Mouse (Mus musculus): ENCODE results near the gene Zbtb18. TPM values are rescaled to one million over a fixed set of nuclear protein-coding genes. Genes with fewer than 3 reads are reported as not detected.

The Zbtb18 gene
- 10 to 100 TPM; 53.3 to 57.6 (median 54.3) TPM for total RNA-seq (2022)

DNA sequence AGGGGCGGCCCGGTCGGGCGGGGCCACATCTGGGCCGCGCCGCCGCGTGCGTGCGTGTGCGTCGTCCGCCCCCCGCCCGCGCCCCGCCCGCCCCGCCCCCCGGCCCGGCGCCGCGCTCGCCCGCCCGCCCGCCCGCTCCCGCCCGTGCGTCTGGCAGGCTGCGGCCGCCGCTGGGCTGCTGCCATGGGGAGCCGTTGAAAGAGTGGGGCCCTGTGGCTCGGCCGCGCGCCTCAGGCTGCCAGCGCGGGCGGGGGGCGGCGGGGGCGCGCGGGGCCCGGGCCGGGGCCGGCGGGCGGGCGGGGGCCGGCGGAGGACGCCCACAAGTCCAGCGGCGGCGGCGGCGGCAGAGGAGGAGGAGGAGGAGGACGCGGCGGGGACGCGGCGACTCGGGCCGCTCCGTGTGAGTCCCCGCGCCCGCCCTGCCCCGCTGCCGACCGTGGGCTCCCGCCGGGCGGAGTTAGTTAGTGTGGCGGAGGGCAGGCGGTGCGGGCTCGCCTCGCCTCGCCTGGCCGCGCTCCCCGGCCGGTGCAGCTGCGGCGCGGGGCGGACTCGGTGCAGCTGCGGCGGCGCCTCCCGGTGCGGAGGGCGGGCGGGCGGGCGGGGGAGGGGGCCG, at the start of gene Zbtb18:
Gene Zbtb18, plus strand, starts transcription at position 156 of the 613 bp plus-strand sequence.
- DNase-seq (ENCODE audit: low spot score) = no peak

DNA sequence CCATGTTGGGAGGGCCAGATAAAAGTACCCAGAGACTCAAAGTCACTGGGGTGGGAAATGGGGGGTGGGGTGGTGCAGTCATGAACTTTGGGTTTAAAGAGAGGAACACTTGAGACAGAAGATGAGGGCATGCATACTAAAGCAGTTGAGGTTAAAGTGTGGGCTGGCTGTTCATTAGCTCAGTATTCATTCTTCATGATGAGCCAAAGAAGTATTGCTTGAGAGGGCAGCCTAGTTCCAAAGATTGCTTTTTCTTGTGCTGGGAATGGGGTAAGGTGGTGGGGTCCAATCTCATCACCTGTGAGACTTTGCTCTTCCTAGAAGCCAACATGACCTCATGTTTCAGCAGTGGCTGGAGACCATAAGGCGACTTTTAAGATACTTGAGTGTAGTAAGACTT, 44.7 kb upstream of the Zbtb18 start:
- no peak for DNase-seq (ENCODE audit: low spot score)

DNA sequence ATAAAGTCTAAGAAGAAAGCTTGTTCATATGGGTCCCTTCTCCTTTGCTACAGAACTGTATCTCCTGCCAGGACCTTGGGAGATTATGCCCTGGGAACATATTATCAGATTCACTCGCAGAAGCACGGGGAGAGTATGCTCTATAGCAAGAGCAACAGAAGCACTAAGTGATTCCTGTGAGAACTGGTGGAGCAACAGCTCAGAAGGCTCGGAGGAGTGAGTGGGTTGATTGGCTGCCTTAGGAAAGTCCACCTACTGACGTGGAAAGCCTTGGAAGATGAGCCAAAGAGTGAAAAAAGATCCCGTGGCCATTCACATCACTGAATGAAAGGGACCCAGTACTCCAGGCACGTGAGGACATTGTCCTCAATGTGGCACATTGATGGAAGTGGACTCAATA, 37.0 kb upstream of the Zbtb18 start:
- DNase-seq (ENCODE audit: low spot score) = no peak

DNA sequence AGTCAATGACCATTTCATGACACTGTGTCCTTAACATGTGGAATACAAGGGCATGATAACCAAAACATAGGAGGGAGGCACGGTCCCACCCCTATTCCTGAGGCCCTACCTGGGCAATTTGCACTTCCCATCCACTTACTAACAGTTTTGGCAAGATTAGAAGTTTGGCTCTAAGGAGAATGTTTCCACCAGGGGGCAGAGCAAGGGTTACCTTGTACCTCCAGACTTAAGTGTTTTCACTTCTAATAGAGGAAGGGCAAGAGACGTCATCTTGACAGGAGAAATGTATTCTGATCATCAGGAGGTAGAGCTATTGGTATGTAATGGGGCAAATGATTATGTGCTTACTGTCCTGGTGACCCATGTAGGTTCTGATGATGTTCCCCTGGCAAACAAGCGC, 33.5 kb upstream of the Zbtb18 start:
- DNase-seq (ENCODE audit: low spot score) = peak; percentile 55

DNA sequence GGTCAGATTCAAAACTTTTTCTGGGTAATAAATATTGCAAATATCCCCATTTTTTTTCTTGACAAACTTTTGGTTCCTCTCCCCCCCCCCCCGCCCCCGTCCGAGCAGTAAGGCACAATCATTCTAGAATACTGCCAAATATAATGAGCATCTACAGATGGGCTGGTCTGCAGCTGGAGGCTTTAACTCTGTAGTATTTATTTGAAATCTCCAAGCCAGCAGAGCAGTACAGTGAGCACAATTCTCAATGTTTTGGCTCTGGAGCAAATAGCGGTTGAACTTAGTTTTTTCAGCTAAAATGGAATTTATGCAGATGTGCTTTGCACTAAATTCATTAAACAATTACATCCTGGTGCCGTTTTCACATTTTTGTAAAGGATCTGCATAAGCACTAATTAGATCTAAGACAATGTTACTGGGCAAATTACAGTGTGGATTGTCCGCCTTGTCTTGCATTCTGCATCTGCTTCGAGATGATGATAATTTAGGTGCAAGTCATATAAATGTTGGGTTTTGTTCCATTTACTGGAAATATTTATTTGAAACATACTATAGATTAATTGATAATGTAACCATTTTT, 31.3 kb upstream of the Zbtb18 start:
- DNase-seq (ENCODE audit: low spot score) = no peak

DNA sequence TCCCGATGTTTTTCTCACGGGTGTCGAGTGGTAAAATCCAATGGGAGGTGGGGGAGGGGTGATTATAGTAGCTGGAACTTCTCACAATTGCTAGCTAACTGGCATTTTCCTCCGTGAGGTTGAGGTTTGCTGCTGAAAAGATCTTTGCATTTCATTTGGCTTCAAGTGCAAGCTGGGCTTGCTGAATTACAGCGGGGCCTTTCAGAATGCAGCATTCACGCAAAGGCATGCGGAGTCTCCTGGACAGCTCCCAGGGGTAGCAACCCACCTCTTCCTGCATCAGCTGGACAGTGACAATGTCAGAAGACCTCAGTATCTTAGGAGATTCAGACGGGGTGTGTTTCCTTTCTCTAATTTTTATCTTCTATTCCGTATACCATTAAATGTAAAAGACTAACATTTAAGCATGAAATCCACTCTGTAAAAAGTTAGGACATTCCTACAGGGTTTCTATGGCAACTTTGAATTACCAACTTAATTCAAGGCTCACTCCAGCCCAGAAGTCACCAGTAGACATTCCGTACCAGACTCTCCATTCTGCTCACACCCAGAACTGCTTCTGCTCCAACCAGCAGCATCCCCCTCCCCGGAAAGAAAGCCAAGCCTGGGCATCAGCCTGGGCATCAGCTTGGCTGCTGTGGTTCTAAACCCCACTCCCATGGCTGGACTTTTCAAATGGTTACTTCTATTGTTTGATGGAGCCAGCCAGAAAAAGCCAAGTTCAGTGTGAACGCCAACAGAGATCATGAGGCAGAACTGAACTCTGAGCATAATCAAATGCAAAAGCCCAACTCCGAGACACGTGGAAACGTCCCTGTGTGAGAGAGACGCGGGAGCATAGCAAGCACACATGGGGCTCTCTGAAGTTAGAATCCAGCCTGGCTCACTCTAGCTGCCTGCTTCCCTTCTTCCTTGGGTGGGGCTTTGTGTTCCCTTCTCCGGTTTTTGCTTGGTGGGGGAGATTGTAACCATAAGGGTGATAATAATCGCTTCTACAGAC, 30.5 kb upstream of the Zbtb18 start:
- DNase-seq (ENCODE audit: low spot score) = no peak

DNA sequence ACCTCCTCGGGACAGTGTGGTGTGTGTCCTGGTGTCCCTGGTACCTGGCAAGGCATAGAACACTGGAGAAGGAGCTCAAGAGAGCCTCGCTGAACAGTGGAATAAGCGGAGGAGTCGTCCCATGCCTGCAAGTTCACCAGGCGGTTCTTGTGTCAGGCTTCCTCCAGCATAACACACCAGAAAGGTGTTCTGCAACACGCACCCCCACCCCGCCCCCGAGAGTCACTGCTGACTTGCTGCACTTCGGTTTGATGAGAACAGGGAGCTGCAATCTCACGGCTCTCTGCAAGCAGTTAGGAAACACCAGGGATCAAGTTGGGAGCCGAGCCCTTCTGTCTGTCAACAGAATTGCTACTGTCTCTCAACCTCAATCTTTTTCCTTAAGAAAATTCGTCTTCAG, 22.8 kb upstream of the Zbtb18 start:
- DNase-seq (ENCODE audit: low spot score) = no peak

DNA sequence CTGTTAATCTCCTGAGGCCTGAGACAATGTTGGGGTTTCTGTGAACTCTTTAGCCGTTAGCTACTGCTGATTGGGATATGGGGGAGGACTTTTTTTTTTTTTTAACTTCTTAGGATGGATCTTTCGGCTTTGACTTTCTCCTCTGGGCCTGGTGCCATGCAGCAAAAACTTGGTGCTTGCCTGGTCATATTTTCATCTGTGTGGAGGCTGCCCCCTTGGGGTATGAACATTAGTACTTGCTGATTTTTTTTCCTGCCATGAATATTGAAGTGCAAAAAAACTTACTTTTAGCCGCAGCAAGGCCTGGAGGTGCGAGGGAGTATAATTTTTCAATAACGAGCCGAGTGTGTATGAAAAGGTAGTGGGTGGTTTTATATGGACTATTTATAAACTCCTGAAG, 22.0 kb upstream of the Zbtb18 start:
- DNase-seq (ENCODE audit: low spot score) = no peak

DNA sequence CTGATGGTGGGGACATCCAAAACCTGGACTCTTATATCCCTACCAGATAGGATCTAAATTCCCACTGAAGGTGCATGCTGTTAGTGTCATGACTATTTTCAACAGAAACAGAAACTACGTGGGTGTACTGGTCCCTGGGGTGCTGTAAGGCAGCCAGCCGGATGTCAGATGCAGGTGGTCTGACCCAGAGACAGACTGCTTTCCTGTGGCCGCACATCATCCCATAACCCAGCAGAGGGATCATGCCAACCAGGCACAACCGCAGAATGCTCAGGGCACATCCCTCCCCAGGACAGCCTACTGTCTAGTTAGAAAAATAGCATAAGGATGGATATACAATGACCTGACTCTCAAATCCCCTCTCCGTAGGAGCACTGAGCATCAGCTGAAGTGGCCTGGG, 14.3 kb upstream of the Zbtb18 start:
- no peak for DNase-seq (ENCODE audit: low spot score)

DNA sequence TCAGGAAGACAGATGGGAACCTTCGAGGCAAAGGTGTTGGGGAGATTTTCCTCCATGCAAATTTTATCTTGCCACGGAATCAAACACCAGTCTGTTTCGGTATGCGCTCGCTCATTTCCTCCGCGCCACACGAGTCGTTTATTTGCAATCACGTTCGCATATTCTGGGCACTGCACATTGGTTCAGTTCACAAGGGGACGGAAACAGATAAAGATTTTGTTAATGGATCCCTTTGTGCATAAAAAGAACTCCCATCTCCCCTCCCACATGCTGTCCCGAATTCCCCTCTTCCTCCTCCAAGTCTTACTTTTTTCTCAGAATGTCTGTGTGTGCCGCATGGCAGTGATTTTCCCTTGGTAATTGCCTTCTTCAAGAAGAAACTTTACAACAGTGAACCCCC, 13.8 kb upstream of the Zbtb18 start:
- DNase-seq (ENCODE audit: low spot score) = no peak

DNA sequence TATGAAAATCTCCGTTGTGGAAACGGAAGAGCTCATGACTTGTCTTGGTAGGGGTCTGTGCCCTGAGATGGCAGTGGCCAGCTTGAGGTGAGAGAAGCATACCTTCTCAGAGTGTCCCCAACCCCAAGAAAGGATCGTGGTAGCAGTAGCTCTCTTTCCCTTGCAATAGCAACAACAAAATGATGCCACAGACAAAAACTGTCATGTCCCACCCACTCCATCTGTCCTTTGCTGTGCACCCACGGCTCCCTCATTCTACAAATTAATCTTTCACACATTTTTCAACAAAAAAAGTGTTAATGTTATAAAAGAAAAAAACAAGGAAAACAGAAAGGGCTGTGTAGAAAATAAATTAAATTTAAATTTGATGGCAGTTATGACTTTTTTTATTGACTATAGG, 13.1 kb upstream of the Zbtb18 start:
- no peak for DNase-seq (ENCODE audit: low spot score)

DNA sequence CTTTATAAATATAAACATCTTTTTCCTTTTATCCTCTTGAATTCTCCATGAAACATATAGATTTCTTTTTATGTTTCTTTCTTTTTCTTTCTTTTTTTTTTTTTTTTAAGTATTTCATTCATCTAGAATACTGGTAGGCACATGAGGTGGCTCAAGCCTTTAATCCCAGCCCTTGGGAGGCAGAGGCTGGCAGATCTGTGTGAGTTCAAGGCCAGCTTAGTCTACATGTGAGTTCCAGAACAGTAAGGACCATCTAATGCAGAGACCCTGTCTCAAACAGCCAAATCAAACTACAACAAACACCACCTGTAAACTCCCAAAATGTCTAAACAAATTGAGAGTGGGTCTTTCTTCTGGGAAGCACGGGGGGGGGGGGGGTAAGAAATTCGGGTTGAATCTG, 1.7 kb upstream of the Zbtb18 start:
- no peak for DNase-seq (ENCODE audit: low spot score)

DNA sequence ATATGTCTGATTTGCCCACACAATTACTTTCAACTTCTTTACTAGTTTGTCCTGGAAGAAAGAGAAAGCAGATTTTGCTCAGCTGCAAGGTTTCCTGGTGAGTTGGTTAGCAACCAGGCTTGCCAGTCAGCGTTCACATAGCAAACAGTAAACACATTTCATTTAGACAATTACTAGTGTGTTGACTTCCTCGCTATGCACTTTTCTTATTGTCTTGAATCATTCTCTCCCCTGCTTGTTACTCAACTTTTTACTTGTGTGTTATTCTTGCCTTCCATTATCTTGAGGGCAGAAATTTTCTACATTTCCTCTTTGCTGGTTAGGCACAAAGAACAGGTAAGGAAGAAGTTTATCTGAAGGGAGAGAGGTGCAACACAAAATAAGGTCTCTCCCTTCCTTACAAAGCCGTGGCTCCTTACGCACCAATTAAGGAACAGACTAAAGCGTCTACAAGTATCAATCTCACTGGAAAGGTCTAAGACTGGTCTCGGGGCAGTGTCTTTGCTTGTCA, 1.1 kb upstream of the Zbtb18 start:
- peak; percentile 15 for DNase-seq (ENCODE audit: low spot score)

DNA sequence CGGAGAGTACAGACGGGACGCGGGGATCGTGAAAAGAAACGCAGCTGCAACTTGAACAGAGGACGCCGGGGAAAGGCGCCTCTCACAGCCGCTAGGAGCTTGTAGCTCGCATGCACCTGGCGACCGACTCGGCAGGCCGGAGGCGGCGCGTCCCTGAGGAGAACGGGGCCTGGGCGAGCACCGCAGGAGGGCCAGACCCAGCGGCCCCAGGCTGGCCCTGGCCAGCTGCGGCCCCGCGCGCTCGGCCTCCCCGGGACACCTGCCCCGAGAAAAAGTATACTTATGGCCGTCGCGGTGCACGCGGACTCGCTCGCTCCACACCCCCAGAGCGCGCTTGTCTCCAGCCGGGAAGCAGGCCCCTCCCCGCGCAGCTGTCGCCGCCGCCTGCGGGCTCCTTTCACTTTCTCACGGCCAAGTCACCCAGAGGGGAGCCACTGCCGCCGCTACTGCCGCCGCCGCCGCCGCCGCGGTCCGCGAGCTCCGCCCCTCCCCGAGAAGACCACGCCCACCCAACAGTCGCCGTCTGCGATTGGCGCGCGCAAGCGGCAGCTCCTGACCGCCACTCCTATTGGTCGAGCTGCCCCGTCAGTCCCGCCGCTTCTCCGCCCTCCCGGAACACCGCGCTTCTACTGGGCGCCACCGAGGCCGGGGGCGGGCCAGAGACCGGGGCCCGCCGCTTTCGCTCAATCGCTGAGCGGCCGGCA, 507 bp upstream of the Zbtb18 start:
- DNase-seq (ENCODE audit: low spot score) = peak; percentile 95

DNA sequence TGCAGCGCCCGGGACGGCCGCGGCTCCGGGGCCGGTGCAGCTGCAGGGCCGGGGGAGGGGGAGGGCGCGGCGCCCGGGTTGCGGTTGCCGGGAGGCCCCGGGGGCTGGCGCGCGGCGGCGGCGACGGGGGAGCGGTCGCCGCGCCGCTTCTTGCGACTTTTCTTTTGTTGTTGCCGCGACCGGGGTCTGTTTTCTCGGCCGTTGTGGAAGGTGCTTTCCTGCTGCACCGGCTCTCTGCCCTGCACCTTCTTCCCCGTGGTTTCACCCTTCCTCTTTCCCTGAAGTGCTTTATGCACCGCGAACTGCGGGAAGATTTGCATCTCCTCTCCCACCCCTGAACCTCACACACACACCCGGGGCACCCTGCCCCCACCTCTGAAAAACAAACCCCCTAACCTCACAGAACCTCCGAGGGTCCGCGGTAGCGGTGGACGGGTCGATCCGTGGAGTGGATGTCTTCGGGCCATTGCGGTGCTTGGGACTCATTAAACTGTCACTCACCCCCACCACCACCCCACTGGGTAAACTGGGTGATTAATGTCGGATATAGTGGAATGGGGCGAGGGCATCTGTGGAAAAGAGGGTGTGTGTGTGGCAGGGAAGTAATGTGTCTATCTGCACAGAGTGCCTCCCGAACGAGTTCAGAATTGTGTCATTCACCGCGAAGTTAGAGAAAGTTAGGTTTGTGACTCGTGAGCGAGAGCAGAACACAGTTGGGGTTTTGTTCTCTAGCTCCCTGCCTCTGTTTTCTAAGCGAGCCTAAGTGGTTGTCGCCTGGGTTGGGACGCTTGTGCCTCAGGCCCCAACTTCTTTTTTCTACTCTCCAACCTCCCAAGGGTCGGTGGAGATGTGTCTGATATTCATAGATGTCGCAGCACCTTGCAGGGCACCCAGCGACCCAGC, 921 bp downstream of the Zbtb18 start:
- no peak for DNase-seq (ENCODE audit: low spot score)

DNA sequence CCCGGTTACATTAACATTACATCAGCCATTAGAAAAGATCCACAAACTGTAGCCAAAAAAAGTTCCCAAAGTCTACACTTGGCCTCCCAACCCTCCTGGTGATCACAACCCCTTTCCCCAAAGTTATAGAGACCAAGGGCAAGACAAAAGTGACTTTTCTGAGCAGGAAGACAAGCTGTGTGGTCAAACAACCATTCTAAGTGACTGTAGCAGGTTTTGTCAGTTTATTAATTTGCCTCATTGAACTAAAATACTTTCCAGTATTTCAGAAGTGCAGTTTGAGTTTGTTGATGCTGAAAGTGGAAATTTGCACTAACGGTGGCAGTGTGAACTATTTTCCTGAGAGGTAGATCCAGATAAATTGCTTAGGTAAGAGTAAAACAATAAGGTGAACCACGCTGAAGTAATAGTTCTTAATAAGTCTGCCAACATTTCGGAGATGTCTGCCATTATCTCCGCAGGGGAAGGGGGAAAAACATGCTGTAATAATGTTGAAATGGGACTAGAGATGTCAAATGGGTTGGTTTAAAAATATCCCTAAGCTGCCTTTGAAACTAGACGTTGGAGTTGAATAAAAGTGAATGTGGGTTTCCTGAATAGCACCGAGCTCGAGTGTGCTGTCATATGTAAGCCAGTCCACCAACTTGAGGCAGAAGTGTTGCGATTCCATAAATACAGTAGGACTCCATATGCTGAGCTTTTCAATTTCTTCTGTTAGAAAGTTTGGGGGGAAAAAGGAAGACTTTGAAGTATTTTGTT, 1.8 kb downstream of the Zbtb18 start:
- DNase-seq (ENCODE audit: low spot score) = no peak

DNA sequence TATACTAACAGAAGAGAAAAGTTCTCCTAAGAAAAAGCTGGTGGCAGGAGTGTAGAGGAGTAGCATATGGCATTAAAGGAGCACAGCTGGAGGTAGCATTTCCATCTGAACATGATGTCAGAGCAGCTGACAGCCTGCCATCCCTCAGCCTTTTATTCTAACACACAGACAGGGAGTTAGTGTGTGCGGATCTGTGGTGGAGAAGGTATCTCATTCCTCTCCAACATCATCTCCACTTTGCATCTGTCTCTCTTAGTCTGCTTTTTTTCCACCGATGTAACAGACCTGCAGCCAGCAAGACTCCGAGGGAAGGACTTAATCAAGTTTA, 2.3 kb downstream of the Zbtb18 start:
- no peak for DNase-seq (ENCODE audit: low spot score)

DNA sequence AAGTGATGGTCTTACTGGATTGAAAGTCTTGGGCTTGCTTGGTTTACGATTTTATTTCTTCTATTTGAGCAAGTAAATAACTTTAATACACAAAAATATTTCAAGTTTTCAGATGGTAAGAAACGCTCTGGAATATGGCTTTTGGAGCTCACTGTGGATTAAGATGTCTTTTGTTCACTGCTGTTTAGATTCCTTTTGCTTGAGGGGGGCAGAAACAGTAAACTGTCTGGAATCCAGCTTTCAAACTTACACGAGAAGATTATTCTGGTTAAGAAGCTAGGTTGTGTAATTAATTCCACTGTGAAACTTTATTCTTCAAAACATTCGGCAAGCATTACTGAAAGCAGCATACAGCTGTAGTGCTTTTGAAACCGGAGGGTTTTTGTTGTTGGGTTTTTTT, 2.8 kb downstream of the Zbtb18 start:
- no peak for DNase-seq (ENCODE audit: low spot score)

DNA sequence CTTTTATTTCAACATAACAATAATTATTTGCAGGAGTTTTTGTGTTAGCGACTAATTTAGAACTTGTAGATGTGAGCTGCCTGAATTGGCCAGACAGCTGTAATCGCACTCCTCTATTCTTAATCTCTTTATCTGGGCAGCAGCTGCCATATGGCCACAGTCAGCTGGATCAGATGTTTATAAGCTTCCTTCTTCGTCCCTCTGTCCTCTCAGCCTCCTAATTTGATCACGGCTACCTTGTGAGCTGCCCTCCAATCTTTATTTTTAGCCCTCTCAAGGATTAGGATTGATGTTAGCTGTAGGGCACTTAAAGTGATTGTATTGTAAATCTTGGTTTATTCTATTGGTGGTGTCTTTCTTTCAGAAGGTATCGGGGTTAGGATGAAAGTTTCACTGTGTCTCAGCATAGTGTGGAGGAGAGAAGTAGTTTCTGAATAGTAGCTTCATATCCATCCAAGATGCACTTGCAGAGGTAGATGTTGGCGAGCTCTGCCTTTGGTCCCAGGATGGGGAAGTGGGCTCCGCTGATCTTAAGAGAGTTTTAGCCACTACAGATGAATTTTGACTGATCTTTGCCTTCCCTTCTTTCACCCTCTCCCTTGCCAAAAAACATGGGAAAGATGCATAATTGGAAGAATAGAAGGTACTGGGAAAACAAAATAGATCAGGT, 3.4 kb downstream of the Zbtb18 start:
- DNase-seq (ENCODE audit: low spot score) = no peak

DNA sequence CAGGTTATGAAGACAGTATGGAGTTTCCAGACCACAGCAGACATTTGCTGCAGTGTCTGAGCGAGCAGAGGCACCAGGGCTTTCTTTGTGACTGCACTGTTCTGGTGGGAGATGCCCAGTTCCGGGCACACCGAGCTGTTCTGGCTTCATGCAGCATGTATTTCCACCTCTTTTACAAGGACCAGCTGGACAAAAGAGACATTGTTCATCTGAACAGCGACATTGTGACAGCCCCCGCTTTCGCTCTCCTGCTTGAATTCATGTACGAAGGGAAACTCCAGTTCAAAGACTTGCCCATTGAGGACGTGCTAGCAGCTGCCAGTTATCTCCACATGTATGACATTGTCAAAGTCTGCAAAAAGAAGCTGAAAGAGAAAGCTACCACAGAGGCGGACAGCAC, 4.9 kb downstream of the Zbtb18 start:
- no peak for DNase-seq (ENCODE audit: low spot score)

Data from heart, adult 8-10 months (tissue).